Mouse (Mus musculus) ovary, adult 18-20 months (tissue): ENCODE data around the gene Gm5798.
"Not testable (repeated sequence)": the region's sequence is repeated elsewhere in the genome, so short reads cannot be mapped to it uniquely, and the experiment has no call there.

ENCODE experiments used
- DNase-seq: peaks from one replicate; pipeline ENCODE4 v3.0.0; 2022; ENCODE audit warnings: low spot score, mixed read lengths

The Gm5798 gene

DNA sequence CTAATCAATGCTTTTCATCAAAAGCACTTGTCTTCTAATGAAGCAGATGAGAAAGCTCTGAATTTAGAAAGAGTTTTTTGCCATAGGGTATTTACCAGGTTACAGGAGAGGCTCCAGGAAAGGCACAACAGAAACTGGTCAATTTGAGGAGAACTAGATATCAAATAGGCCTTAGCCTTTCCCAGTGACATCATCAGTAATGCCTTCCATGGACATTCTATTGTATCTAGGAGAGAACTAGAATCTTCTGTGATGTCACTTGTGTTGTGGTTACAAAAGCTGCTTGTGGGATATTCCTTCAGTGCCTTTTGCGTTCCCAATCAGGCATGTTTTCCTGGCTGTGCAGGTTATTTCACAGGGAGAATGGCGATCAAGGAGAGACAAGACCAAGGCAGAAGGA is at the start of gene Gm5798:
Gene Gm5798 (plus strand): TSS at position 301 of the 400 bp plus-strand sequence.
- DNase-seq, result not testable (repeated sequence)

GRCm38 (mm10) chr14:41386279-41386678 is 37.9 kb downstream of the Gm5798 start, which contains the start of gene Gm7945:
TSS of gene Gm7945 (minus strand) at chr14:41386379.
- not testable (repeated sequence) for DNase-seq
